Mouse (Mus musculus) forebrain, embryonic 14.5 days (tissue): ENCODE results near the gene Lgals8. TPM values are rescaled to one million over a fixed set of nuclear protein-coding genes. Genes with fewer than 3 reads are reported as not detected.
A peak's percentile ranks its signal among the peaks of the same experiment; 100 is the strongest.

ENCODE experiments used
- ATAC-seq: fragments of 200-750 bp; cut with Nextera tagmentation; 2 replicates; pipeline ENCODE4 v1.8.0; 2017; ENCODE audit warnings: mild to moderate bottlenecking, moderate library complexity
- DNase-seq: peaks from one replicate; pipeline ENCODE4 v3.0.0-alpha.2; 2015; ENCODE audit warnings: low spot score
- H3K27ac ChIP-seq: fragments of 300-500 bp; sonication (generic); 2 replicates; pipeline ENCODE4 v1.5.1; 2014; ENCODE audit warnings: low read depth, mild to moderate bottlenecking, control low read depth, low read length, moderate library complexity
- H3K27me3 ChIP-seq: fragments of 300-500 bp; sonication (generic); replicated peaks from 2 replicates; pipeline ENCODE4 v1.6.1; 2014; ENCODE audit warnings: low read length, control low read depth, mixed read lengths; ENCODE audit not compliant: control insufficient read depth, insufficient read depth
- H3K36me3 ChIP-seq: fragments of 300-500 bp; sonication (generic); 2 replicates; pipeline ENCODE4 v1.6.1; 2014; ENCODE audit warnings: low read length, control low read depth; ENCODE audit not compliant: control insufficient read depth, insufficient read depth
- H3K4me1 ChIP-seq: fragments of 300-500 bp; sonication (generic); 2 replicates; pipeline ENCODE4 v1.6.1; 2014; ENCODE audit warnings: antibody characterized with exemption, low read length, control low read depth; ENCODE audit not compliant: control insufficient read depth, insufficient read depth
- H3K4me2 ChIP-seq: fragments of 300-500 bp; sonication (generic); 2 replicates; pipeline ENCODE4 v1.6.1; 2014; ENCODE audit warnings: mild to moderate bottlenecking, control low read depth, low read length
- H3K4me3 ChIP-seq: fragments of 300-500 bp; sonication (generic); 2 replicates; pipeline ENCODE4 v1.5.1; 2014; ENCODE audit warnings: low read depth, low read length, control low read depth
- H3K9ac ChIP-seq: fragments of 300-500 bp; sonication (generic); 2 replicates; pipeline ENCODE4 v1.6.1; 2014; ENCODE audit warnings: mild to moderate bottlenecking, low read length, control low read depth, moderate library complexity
- H3K9me3 ChIP-seq: fragments of 300-500 bp; sonication (generic); replicated peaks from 2 replicates; pipeline ENCODE4 v1.6.1; 2016; ENCODE audit warnings: low read length, control low read depth, mixed read lengths; ENCODE audit not compliant: control insufficient read depth
- WGBS: fragments of 180-500 bp; shearing (Covaris S2); extraction: QIAGEN DNeasy Blood & Tissue Kit; methylation state at CpG from one replicate; pipeline ENCODE4 v1.1.7; 2014; 5-methylcytosine and 5-hydroxymethylcytosine counted together
- polyA plus RNA-seq: library from polyadenylated mRNA; unstranded; fragments of >200 nt; fragmentation: Nextera tagmentation; extraction: Ambion mirVana; gene quantifications from 2 replicates; pipeline ENCODE4 v1.2.1, GENCODE M21; 2014

Lgals8 gene
- polyA plus RNA-seq, 1 experiment from 2014 or later, result 10.7 TPM

DNA sequence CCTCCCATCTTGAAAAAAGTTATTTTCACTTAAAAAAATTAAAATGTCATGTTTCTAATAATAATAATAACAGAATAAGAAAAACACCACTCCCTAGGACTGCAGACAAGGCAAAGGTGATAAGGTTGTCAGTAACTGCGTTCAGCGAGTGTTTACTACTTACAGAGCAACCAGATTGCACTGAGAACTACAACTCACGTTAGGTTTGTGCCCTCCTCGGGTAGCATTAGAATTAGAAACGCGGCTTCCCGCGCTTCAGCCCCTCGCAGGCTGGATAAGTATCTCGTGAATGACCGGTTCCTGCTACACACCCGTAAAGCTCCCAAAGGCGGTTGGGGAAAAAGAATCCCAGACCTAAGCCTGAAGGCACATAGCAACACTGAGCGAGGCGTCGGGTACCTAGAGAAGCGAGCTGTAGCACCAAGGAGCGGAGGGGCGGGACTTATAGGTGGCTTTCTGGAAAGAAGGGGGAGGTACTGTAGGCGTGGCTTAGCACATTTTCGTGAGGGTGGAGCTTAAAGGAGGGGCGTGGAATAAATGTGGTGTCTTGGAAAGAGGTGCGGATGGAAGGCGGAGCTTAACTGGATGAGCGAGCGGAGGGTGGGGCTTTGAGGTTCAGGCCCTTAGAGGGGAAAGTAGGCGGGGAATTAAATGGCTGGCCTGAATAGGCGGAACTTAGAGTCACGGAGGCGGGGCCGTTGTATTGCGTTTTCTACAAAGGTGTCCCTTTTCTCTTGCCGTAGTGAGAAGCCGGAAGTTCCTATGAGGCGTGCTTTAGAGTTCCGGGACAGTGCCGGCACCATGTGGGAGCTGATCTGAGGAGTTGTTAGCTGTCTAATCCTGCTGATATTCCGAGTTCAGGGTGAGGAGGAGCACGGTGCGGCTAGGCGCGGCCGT, 69.9 kb downstream of the Lgals8 start, which contains the start of gene Heatr1:
Gene Heatr1, plus strand, starts transcription at position 419 of the 897 bp plus-strand sequence.
- H3K9ac ChIP-seq, result peak within 1 kb of the TSS; percentile 70
- DNase-seq, result peak; percentile 98
- H3K36me3 ChIP-seq, result peaks cover 21% of the 10 kb centered on the region; the same call in 1 of the 2 replicates
- peak; percentile 96 for ATAC-seq
- H3K4me1 ChIP-seq, result peaks cover 7% of the 10 kb centered on the region
- H3K4me2 ChIP-seq, result peak within 1 kb of the TSS; percentile 96
- H3K27ac ChIP-seq, result no peak within 1 kb of the TSS
- peak within 1 kb of the TSS; percentile 85 for H3K4me3 ChIP-seq
- H3K9me3 ChIP-seq, result no peaks in the 10 kb centered on the region
- H3K27me3 ChIP-seq, result no peaks in the 10 kb centered on the region
- under 1% methylated on average over 43 of the region's 43 CpGs for WGBS

Other genes with a start within 250 kb of the Lgals8 start
- gene Mtr, start 206.8 kb downstream of the Lgals8 start, polyA plus RNA-seq, result 7.4 TPM in 2 replicates
- gene Actn2, start 124.2 kb downstream of the Lgals8 start, polyA plus RNA-seq, result 1.7 and 2.2 TPM in 2 replicates
- gene Heatr1, start 69.9 kb downstream of the Lgals8 start, polyA plus RNA-seq, result 18.2 and 20.8 TPM in 2 replicates
- 1.0 and 1.5 TPM in 2 replicates for gene Edaradd, start 55.5 kb upstream of the Lgals8 start, polyA plus RNA-seq
- 10.4 and 11.7 TPM in 2 replicates for gene Ero1lb, start 100.9 kb upstream of the Lgals8 start, polyA plus RNA-seq